ENCODE assay signal across 25 mouse cellular contexts in genomic region chr11:97557885-97558284, GRCm38 (mm10). TPM values are rescaled to one million over a fixed set of nuclear protein-coding genes. Genes with fewer than 3 reads are reported as not detected.
DNase-seq lines count a peak whose midpoint lies in the region; ATAC-seq lines count a peak whose summit lies in the region.
"Had no signal": no experiment of that assay in that cellular context is flagged by ENCODE, and none has a peak within 500 bp of the region (broad histone marks: within the 10 kb centered on the region; RNA-seq: fewer than 3 reads in every experiment).

No protein-coding gene starts in this region.

- no peak for DNase-seq in forebrain, embryonic 11.5 days (ENCODE audit: low spot score)
- DNase-seq in kidney, adult 18-20 months: peak; percentile 56
- no peak for DNase-seq in kidney, postnatal 4 days
- no peak for DNase-seq in midbrain, embryonic 10.5 days (ENCODE audit: low spot score)
- no peak for DNase-seq in midbrain, embryonic 11.5 days (ENCODE audit: low spot score, missing footprints)
- peak; percentile 74 to 80 for DNase-seq in kidney, postnatal 36 days
- DNase-seq in T-cell, adult 2 months (ENCODE audit: low spot score): no peak
- DNase-seq: adrenal gland, postnatal 10 days; cerebellum, adult 8-10 months; gastrocnemius, postnatal 25 days; left cerebral cortex, postnatal 4 days; lung, adult 2 months; lung, postnatal 10 days; right cerebral cortex, postnatal 25 days had no signal

- H3K4me1 ChIP-seq in forebrain, embryonic 13.5 days: peaks cover 69% of the 10 kb centered on the region
- peaks cover 24% of the 10 kb centered on the region for H3K4me1 ChIP-seq in forebrain, embryonic 11.5 days (replicated peaks; ENCODE audit: control insufficient read depth, insufficient read depth, low read length)
- H3K4me1 ChIP-seq in midbrain, embryonic 10.5 days: peaks cover 93% of the 10 kb centered on the region
- peaks cover 41% of the 10 kb centered on the region for H3K4me1 ChIP-seq in midbrain, embryonic 11.5 days (ENCODE audit: control insufficient read depth, insufficient read depth, low read length)
- H3K4me1 ChIP-seq: stomach, embryonic 15.5 days had no signal

- H3K4me2 ChIP-seq in forebrain, embryonic 13.5 days: no peak overlapping the region
- H3K4me2 ChIP-seq in forebrain, embryonic 11.5 days (ENCODE audit: low read depth, low read length, severe bottlenecking): no peak overlapping the region
- H3K4me2 ChIP-seq in midbrain, embryonic 11.5 days: no peak overlapping the region
- H3K4me2 ChIP-seq: embryonic facial prominence, embryonic 15.5 days; heart, embryonic 15.5 days; neural tube, embryonic 15.5 days; stomach, embryonic 15.5 days had no signal

- 0 out of 2 replicates have a peak overlapping the region, but pooled peaks have one; percentile 6 for H3K27ac ChIP-seq in forebrain, embryonic 13.5 days
- H3K27ac ChIP-seq in forebrain, embryonic 11.5 days (ENCODE audit: low read depth, low read length): no peak overlapping the region
- 0 out of 2 replicates have a peak overlapping the region, but pooled peaks have one; percentile 52 for H3K27ac ChIP-seq in midbrain, embryonic 10.5 days (replicated peaks)
- no peak overlapping the region for H3K27ac ChIP-seq in midbrain, embryonic 11.5 days (ENCODE audit: low read depth, low read length)
- H3K27ac ChIP-seq: embryonic facial prominence, embryonic 10.5 days; embryonic facial prominence, embryonic 15.5 days; heart, embryonic 10.5 days; heart, embryonic 15.5 days; liver, embryonic 14.5 days; macrophage; neural tube, embryonic 15.5 days; stomach, embryonic 15.5 days had no signal

- H3K36me3 ChIP-seq in forebrain, embryonic 13.5 days (ENCODE audit: poor library complexity, severe bottlenecking): no peaks in the 10 kb centered on the region; the same call in 1 of the 2 replicates
- H3K36me3 ChIP-seq in forebrain, embryonic 11.5 days (ENCODE audit: control insufficient read depth, insufficient read depth, low read length): no peaks in the 10 kb centered on the region
- H3K36me3 ChIP-seq in midbrain, embryonic 10.5 days: no peaks in the 10 kb centered on the region
- H3K36me3 ChIP-seq in midbrain, embryonic 11.5 days (ENCODE audit: control insufficient read depth, insufficient read depth, low read length): no peaks in the 10 kb centered on the region
- H3K36me3 ChIP-seq: embryonic facial prominence, embryonic 10.5 days; embryonic facial prominence, embryonic 15.5 days; heart, embryonic 10.5 days; heart, embryonic 15.5 days; neural tube, embryonic 15.5 days; stomach, embryonic 15.5 days had no signal

- ATAC-seq in forebrain, embryonic 13.5 days: no peak
- ATAC-seq in forebrain, embryonic 11.5 days (replicated peaks; ENCODE audit: low FRiP score): no peak
- ATAC-seq in midbrain, embryonic 11.5 days (ENCODE audit: low FRiP score): no peak
- ATAC-seq: intestine, embryonic 16.5 days had no signal

- no peaks in the 10 kb centered on the region for H3K9me3 ChIP-seq in forebrain, embryonic 13.5 days (replicated peaks)
- H3K9me3 ChIP-seq in forebrain, embryonic 11.5 days (ENCODE audit: control insufficient read depth, low read length): no peaks in the 10 kb centered on the region
- H3K9me3 ChIP-seq in midbrain, embryonic 10.5 days (replicated peaks): no peaks in the 10 kb centered on the region
- H3K9me3 ChIP-seq in midbrain, embryonic 11.5 days (ENCODE audit: control insufficient read depth, low read length): no peaks in the 10 kb centered on the region
- H3K9me3 ChIP-seq: embryonic facial prominence, embryonic 10.5 days; embryonic facial prominence, embryonic 15.5 days; heart, embryonic 10.5 days; heart, embryonic 15.5 days; neural tube, embryonic 15.5 days; stomach, embryonic 15.5 days had no signal

- H3K27me3 ChIP-seq in forebrain, embryonic 13.5 days: no peaks in the 10 kb centered on the region
- no peaks in the 10 kb centered on the region for H3K27me3 ChIP-seq in forebrain, embryonic 11.5 days (ENCODE audit: control insufficient read depth, insufficient read depth, low read length)
- peaks cover 91% of the 10 kb centered on the region for H3K27me3 ChIP-seq in midbrain, embryonic 10.5 days (ENCODE audit: low read depth, poor library complexity, severe bottlenecking)
- H3K27me3 ChIP-seq in midbrain, embryonic 11.5 days (ENCODE audit: control insufficient read depth, insufficient read depth, low read length): peaks cover 14% of the 10 kb centered on the region; the same call in 1 of the 2 replicates

- H3K4me3 ChIP-seq in forebrain, embryonic 13.5 days: no peak overlapping the region
- H3K4me3 ChIP-seq in forebrain, embryonic 11.5 days (ENCODE audit: low read depth, low read length): no peak overlapping the region
- no peak overlapping the region for H3K4me3 ChIP-seq in midbrain, embryonic 10.5 days
- H3K4me3 ChIP-seq in midbrain, embryonic 11.5 days (ENCODE audit: low read depth, low read length): no peak overlapping the region
- H3K4me3 ChIP-seq: embryonic facial prominence, embryonic 10.5 days; embryonic facial prominence, embryonic 15.5 days; heart, embryonic 10.5 days; heart, embryonic 15.5 days; neural tube, embryonic 15.5 days; stomach, embryonic 15.5 days had no signal

- peak overlapping the region; percentile 21; the same call in 1 of the 2 replicates for H3K9ac ChIP-seq in forebrain, embryonic 13.5 days
- no peak overlapping the region for H3K9ac ChIP-seq in forebrain, embryonic 11.5 days (ENCODE audit: low read length)
- H3K9ac ChIP-seq in midbrain, embryonic 11.5 days (ENCODE audit: low read length): no peak overlapping the region
- H3K9ac ChIP-seq: embryonic facial prominence, embryonic 15.5 days; heart, embryonic 15.5 days; liver, embryonic 14.5 days; neural tube, embryonic 15.5 days; stomach, embryonic 15.5 days had no signal

- whole genome bisulfite sequencing in forebrain, embryonic 13.5 days: 66% methylated on average over 4 of the region's 4 CpGs
- 73% methylated on average over 4 of the region's 4 CpGs for WGBS in forebrain, embryonic 11.5 days
- WGBS in midbrain, embryonic 10.5 days: 46% methylated on average over 4 of the region's 4 CpGs
- 45% methylated on average over 4 of the region's 4 CpGs for WGBS in midbrain, embryonic 11.5 days

RNA-seq across cellular contexts. Expression of gene Srcin1, which starts 18.1 kb away (rescaled TPM):
- polyA plus RNA-seq in forebrain, embryonic 13.5 days (2015; fragmentation: Nextera tagmentation; extraction: Ambion mirVana): 5.6 and 6.4 TPM in 2 replicates
- 3.2 and 3.7 TPM in 2 replicates for polyA plus RNA-seq in forebrain, embryonic 11.5 days (2014; fragmentation: Nextera tagmentation; extraction: Ambion mirVana)
- polyA plus RNA-seq in midbrain, embryonic 10.5 days (2016; fragmentation: Nextera tagmentation; extraction: Ambion mirVana): 0.89 and 1.6 TPM in 2 replicates
- polyA plus RNA-seq in midbrain, embryonic 11.5 days (2014; fragmentation: Nextera tagmentation; extraction: Ambion mirVana): 1.7 and 2.2 TPM in 2 replicates

RNA-seq across cellular contexts. Expression of gene 4933428G20Rik, which starts 57.7 kb away (rescaled TPM):
- polyA plus RNA-seq in forebrain, embryonic 13.5 days (2015; fragmentation: Nextera tagmentation; extraction: Ambion mirVana): 0.46 and 1.0 TPM in 2 replicates
- polyA plus RNA-seq in forebrain, embryonic 11.5 days (2014; fragmentation: Nextera tagmentation; extraction: Ambion mirVana): 0.17 TPM in 1 of 2 replicates, not detected in the other
- 0.25 and 0.28 TPM in 2 replicates for polyA plus RNA-seq in midbrain, embryonic 10.5 days (2016; fragmentation: Nextera tagmentation; extraction: Ambion mirVana)
- polyA plus RNA-seq in midbrain, embryonic 11.5 days (2014; fragmentation: Nextera tagmentation; extraction: Ambion mirVana): 0.11 TPM in 1 of 2 replicates, not detected in the other
- polyA plus RNA-seq: forebrain, embryonic 14.5 days; macrophage had no signal

Comparison
In these comparisons a context has a peak if more than half of its experiments do, and no peak if none do; other contexts are left out.
1. H3K27ac ChIP-seq: peak in forebrain, embryonic 13.5 days (single experiment) and midbrain, embryonic 10.5 days (single experiment); none in forebrain, embryonic 11.5 days (single experiment) and midbrain, embryonic 11.5 days (single experiment).
2. DNase-seq: peak in kidney, adult 18-20 months (single experiment) and kidney, postnatal 36 days (2 of 2); none in forebrain, embryonic 11.5 days (single experiment), kidney, postnatal 4 days (0 of 2), midbrain, embryonic 10.5 days (single experiment), midbrain, embryonic 11.5 days (single experiment) and T-cell, adult 2 months (single experiment).